Mouse (Mus musculus) bone marrow, adult 2 months (tissue): Measurements from ENCODE around the gene Hoxc5. TPM values are rescaled to one million over a fixed set of nuclear protein-coding genes. Genes with fewer than 3 reads are reported as not detected.

ENCODE experiments used
- H3K27ac ChIP-seq: fragments of 200-500 bp; 2 replicates; pipeline ENCODE4 v1.5.1; 2012; ENCODE audit warnings: low read depth, mild to moderate bottlenecking, control low read depth, inconsistent platforms, low read length; ENCODE audit not compliant: control insufficient read depth, poor library complexity, insufficient read depth
- H3K4me1 ChIP-seq: fragments of 200-500 bp; 2 replicates; pipeline ENCODE4 v1.6.1; 2011; ENCODE audit warnings: low read length; ENCODE audit not compliant: control insufficient read depth, insufficient read depth
- H3K4me3 ChIP-seq: fragments of 200-500 bp; replicated peaks from 2 replicates; pipeline ENCODE3; 2011; ENCODE audit warnings: mild to moderate bottlenecking, low read depth, low read length, control low read depth; ENCODE audit not compliant: control insufficient read depth
- CTCF ChIP-seq: fragments of 200-500 bp; IDR thresholded peaks from 2 replicates; pipeline ENCODE4 v1.5.1; 2011; ENCODE audit warnings: low read length, control low read depth; ENCODE audit not compliant: control insufficient read depth, insufficient read depth
- POLR2A ChIP-seq: fragments of 200-500 bp; IDR thresholded peaks from 2 replicates; pipeline ENCODE4 v1.6.1; 2011; ENCODE audit warnings: low read depth, mild to moderate bottlenecking, control low read depth, low read length, borderline replicate concordance; ENCODE audit not compliant: control insufficient read depth
- WGBS: fragments of 180-500 bp; shearing (Covaris S2); methylation state at CpG from one replicate; pipeline ENCODE4 v1.1.7; 2018; 5-methylcytosine and 5-hydroxymethylcytosine counted together
- polyA plus RNA-seq: library from polyadenylated mRNA; stranded (reverse); fragments of >200 nt; gene quantifications from 2 replicates; pipeline ENCODE4 v1.2.4, GENCODE M21; 2011; ENCODE audit warnings: low replicate concordance; ENCODE audit not compliant: missing spikeins, insufficient read depth, insufficient read length

The Hoxc5 gene
- polyA plus RNA-seq, 1 experiment, result 0.80 TPM

GRCm38 (mm10) chr15:103018636-103019035 lies 51.4 kb downstream of the Hoxc5 start, which contains the start of gene Hoxc4:
TSS of gene Hoxc4 (plus strand) at chr15:103018934.
- no peak within 1 kb of the TSS for H3K27ac ChIP-seq
- WGBS, result 72% methylated on average over 9 of the region's 9 CpGs
- H3K4me1 ChIP-seq, result no peaks in the 10 kb centered on the region
- no peak within 1 kb of the TSS for H3K4me3 ChIP-seq
- TF ChIP-seq CTCF (no peak), POLR2A (no peak)

GRCm38 (mm10) chr15:103020899-103021418 lies 53.7 kb downstream of the Hoxc5 start:
- 14% methylated on average over 8 of the region's 8 CpGs for WGBS
- no peak overlapping the region for H3K4me3 ChIP-seq
- H3K4me1 ChIP-seq, result no peaks in the 10 kb centered on the region
- TF ChIP-seq POLR2A (no peak), CTCF (no peak)
- no peak overlapping the region for H3K27ac ChIP-seq

- Histone ChIP-seq H3K27ac (no peak overlapping the region), H3K4me1 (no peaks in the 10 kb centered on the region), H3K4me3 (no peak overlapping the region)
- no peak for TF ChIP-seq CTCF
- TF ChIP-seq POLR2A, result no peak
- 18% methylated on average over 8 of the region's 8 CpGs for WGBS
These were observed 54.3 kb downstream of the Hoxc5 start for GRCm38 (mm10) chr15:103021544-103021943.

- TF ChIP-seq POLR2A, result no peak
- no peak for TF ChIP-seq CTCF
- 10% methylated on average over 2 of the region's 2 CpGs for WGBS
- H3K27ac ChIP-seq, result no peak overlapping the region
- H3K4me1 ChIP-seq, result no peaks in the 10 kb centered on the region
- no peak overlapping the region for H3K4me3 ChIP-seq
These were observed 56.9 kb downstream of the Hoxc5 start for GRCm38 (mm10) chr15:103024131-103024530.

- H3K27ac ChIP-seq, result no peak overlapping the region
- TF ChIP-seq CTCF (no peak), POLR2A (no peak)
- 10% methylated on average over 43 of the region's 43 CpGs for WGBS
- H3K4me1 ChIP-seq, result no peaks in the 10 kb centered on the region
- no peak overlapping the region for H3K4me3 ChIP-seq
These were observed 60.3 kb downstream of the Hoxc5 start for GRCm38 (mm10) chr15:103027266-103028235.

GRCm38 (mm10) chr15:103028916-103029512 lies 61.8 kb downstream of the Hoxc5 start:
- Histone ChIP-seq H3K4me1 (no peaks in the 10 kb centered on the region), H3K4me3 (no peak overlapping the region), H3K27ac (no peak overlapping the region)
- WGBS, result 50% methylated on average over 9 of the region's 9 CpGs
- no peak for TF ChIP-seq POLR2A
- TF ChIP-seq CTCF, result no peak

- Histone ChIP-seq H3K4me1 (no peaks in the 10 kb centered on the region), H3K27ac (no peak overlapping the region), H3K4me3 (no peak overlapping the region)
- WGBS, result 16% methylated on average over 8 of the region's 8 CpGs
- TF ChIP-seq POLR2A, result no peak
- TF ChIP-seq CTCF, result no peak
These were observed 62.9 kb downstream of the Hoxc5 start for GRCm38 (mm10) chr15:103030142-103030541.

GRCm38 (mm10) chr15:103032167-103032566 lies 64.9 kb downstream of the Hoxc5 start:
- Histone ChIP-seq H3K27ac (no peak overlapping the region), H3K4me3 (no peak overlapping the region), H3K4me1 (no peaks in the 10 kb centered on the region)
- WGBS, result 16% methylated on average over 3 of the region's 3 CpGs
- TF ChIP-seq CTCF (no peak), POLR2A (no peak)
